Mouse (Mus musculus): ENCODE results near the gene Gm5617.

DNA sequence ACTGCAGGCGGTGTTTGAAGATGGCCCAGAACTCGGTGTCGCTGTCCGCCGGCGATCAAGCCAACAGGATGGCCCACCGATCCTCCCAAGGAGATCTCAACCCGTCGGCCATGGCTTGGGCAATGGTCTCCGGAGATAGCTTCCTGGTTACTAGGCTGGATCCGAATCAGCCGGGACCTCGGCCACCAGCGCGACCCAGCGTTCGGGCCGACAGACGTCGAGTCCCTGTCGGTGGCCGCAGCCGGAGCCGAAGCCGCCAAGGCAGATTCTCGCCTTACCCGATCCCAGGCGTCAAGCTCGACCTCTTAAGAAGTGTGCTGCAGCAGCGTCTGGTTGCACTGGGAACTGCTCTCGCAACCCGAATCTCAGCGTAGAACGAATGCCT, 298 bp downstream of the Gm5617 start:
- TF ChIP-seq CTCF (IDR thresholded peaks at IDR 0.05; ENCODE audit: low read depth) (no peak), EP300 (IDR thresholded peaks at IDR 0.05; ENCODE audit: low read depth) (no peak)

Data from liver, embryonic 14.5 days (tissue).